Mouse (Mus musculus) limb, embryonic 14.5 days (tissue): ENCODE results near the gene Smim22. TPM values are rescaled to one million over a fixed set of nuclear protein-coding genes. Genes with fewer than 3 reads are reported as not detected.

Experiments used
- ATAC-seq: fragments of 200-750 bp; cut with Nextera tagmentation; 2 replicates; pipeline ENCODE4 v1.8.0; 2017; ENCODE audit warnings: low read depth, moderate number of reproducible peaks, moderate TSS enrichment; ENCODE audit not compliant: low FRiP score
- DNase-seq: peaks from one replicate; pipeline ENCODE4 v3.0.0-alpha.2; 2015; ENCODE audit warnings: low spot score
- H3K27ac ChIP-seq: fragments of 300-500 bp; sonication (generic); replicated peaks from 2 replicates; pipeline ENCODE4 v1.5.1; 2014; ENCODE audit warnings: low read depth, mild to moderate bottlenecking, low read length, moderate library complexity, mixed read lengths
- H3K27me3 ChIP-seq: fragments of 300-500 bp; sonication (generic); 2 replicates; pipeline ENCODE4 v1.6.1; 2014; ENCODE audit warnings: low read length, mixed read lengths; ENCODE audit not compliant: control insufficient read depth, insufficient read depth
- H3K36me3 ChIP-seq: fragments of 300-500 bp; sonication (generic); 2 replicates; pipeline ENCODE4 v1.6.1; 2014; ENCODE audit warnings: mild to moderate bottlenecking, low read length, moderate library complexity, mixed read lengths; ENCODE audit not compliant: control insufficient read depth, insufficient read depth
- H3K4me1 ChIP-seq: fragments of 300-500 bp; sonication (generic); 2 replicates; pipeline ENCODE4 v1.6.1; 2014; ENCODE audit warnings: antibody characterized with exemption, low read length, mixed read lengths; ENCODE audit not compliant: control insufficient read depth, insufficient read depth
- H3K4me2 ChIP-seq: fragments of 300-500 bp; sonication (generic); replicated peaks from 2 replicates; pipeline ENCODE4 v1.6.1; 2014; ENCODE audit warnings: low read depth, mild to moderate bottlenecking, low read length, moderate library complexity; ENCODE audit not compliant: severe bottlenecking
- H3K4me3 ChIP-seq: fragments of 300-500 bp; sonication (generic); replicated peaks from 2 replicates; pipeline ENCODE4 v1.5.1; 2014; ENCODE audit warnings: low read length
- H3K9ac ChIP-seq: fragments of 300-500 bp; sonication (generic); 2 replicates; pipeline ENCODE4 v1.6.1; 2014; ENCODE audit warnings: mild to moderate bottlenecking, low read depth, low read length, moderate library complexity; ENCODE audit not compliant: severe bottlenecking
- H3K9me3 ChIP-seq: fragments of 300-500 bp; sonication (generic); 2 replicates; pipeline ENCODE4 v1.6.1; 2016; ENCODE audit warnings: low read length; ENCODE audit not compliant: control insufficient read depth
- POLR2A ChIP-seq: fragments of 200-500 bp; IDR thresholded peaks from 2 replicates; pipeline ENCODE4 v1.8.0; 2012; ENCODE audit warnings: inconsistent platforms, mild to moderate bottlenecking, moderate library complexity, borderline replicate concordance; ENCODE audit not compliant: insufficient read depth, insufficient read length; ENCODE audit errors: extremely low read depth
- WGBS: fragments of 180-500 bp; shearing (Covaris S2); extraction: QIAGEN DNeasy Blood & Tissue Kit; methylation state at CpG from one replicate; pipeline ENCODE4 v1.1.7; 2014; 5-methylcytosine and 5-hydroxymethylcytosine counted together
- polyA plus RNA-seq, 2 experiments: library from polyadenylated mRNA; depleted of rRNA in 1 of 2; stranded (reverse) in 1 of 2; unstranded in 1 of 2; fragments of >200 nt; fragmentation: Nextera tagmentation in 1 of 2; extraction: Ambion mirVana in 1 of 2; gene quantifications; 2 replicates each; pipeline versions ENCODE4 v1.2.1 to v1.2.3; 2012 to 2014

The Smim22 gene
- polyA plus RNA-seq, 2 experiments, result 2.9 to 4.5 TPM

DNA sequence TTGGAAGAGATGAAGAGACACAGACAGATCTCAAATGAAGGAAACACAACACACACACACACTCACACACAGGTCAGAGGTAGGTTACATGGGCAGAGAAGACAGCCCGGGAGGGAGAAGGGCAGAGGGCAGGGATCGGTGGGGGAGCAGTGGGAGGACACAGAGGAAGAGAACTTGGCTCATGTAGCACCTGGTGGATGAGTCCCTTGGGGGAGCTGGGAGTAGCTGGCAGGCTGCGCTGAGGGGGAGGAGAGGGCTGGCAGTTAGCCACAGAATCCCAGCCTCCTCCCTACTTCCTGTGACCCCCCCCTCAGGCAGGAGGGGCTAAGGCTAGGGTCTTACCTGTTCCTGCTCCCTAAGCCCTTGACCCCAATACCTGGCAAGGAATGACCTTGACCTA lies 9.5 kb upstream of the Smim22 start, which contains the start of gene Sept12:
Gene Sept12, minus strand, starts transcription at position 300 of the 400 bp plus-strand sequence.
- no peak for TF ChIP-seq POLR2A
- no peak for DNase-seq

GRCm38 (mm10) chr16:4998984-4999383 lies 8.1 kb upstream of the Smim22 start:
- Histone ChIP-seq H3K4me1 (no peaks in the 10 kb centered on the region), H3K9ac (no peak overlapping the region), H3K9me3 (no peaks in the 10 kb centered on the region), H3K4me3 (no peak overlapping the region), H3K27me3 (no peaks in the 10 kb centered on the region), H3K27ac (no peak overlapping the region), H3K36me3 (no peaks in the 10 kb centered on the region), H3K4me2 (no peak overlapping the region)
- 60% methylated on average over 1 of the region's 1 CpGs for WGBS
- no peak for TF ChIP-seq POLR2A
- DNase-seq (no peak), ATAC-seq (no peak)

More for the DNA sequence above, 9.5 kb upstream of the Smim22 start, which contains the start of gene Sept12:
- Histone ChIP-seq H3K27ac (no peak within 1 kb of the TSS), H3K27me3 (no peaks in the 10 kb centered on the region), H3K4me2 (no peak within 1 kb of the TSS), H3K9ac (no peak within 1 kb of the TSS), H3K9me3 (no peaks in the 10 kb centered on the region), H3K4me1 (no peaks in the 10 kb centered on the region), H3K36me3 (no peaks in the 10 kb centered on the region), H3K4me3 (no peak within 1 kb of the TSS)
- ATAC-seq, result no peak
- 40% methylated on average over 3 of the region's 3 CpGs for WGBS

DNA sequence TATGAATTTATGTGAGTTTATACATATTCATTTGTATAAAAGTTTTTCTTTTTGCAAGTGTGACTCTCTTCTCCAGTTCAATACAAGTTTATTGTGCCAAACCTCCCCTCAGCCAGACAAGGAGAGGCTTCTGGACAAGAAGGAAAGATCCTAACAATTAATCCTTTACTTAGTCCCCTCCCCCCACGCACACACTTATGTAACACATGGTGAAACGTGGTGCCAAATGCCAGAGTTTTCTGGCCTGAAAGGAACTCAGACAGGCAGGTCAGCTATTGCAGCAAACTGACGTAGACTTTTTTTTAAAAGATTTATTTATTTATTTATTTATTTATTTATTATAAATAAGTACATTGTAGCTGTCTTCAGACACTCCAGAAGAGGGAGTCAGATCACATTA lies 6.5 kb upstream of the Smim22 start:
- ATAC-seq (no peak), DNase-seq (no peak)
- H3K9me3 ChIP-seq, result no peaks in the 10 kb centered on the region
- 64% methylated on average over 3 of the region's 3 CpGs for WGBS
- no peaks in the 10 kb centered on the region for H3K27me3 ChIP-seq
- no peak overlapping the region for H3K9ac ChIP-seq
- no peak overlapping the region for H3K4me2 ChIP-seq
- no peaks in the 10 kb centered on the region for H3K4me1 ChIP-seq
- no peak overlapping the region for H3K4me3 ChIP-seq
- no peak for TF ChIP-seq POLR2A
- H3K27ac ChIP-seq, result no peak overlapping the region
- H3K36me3 ChIP-seq, result no peaks in the 10 kb centered on the region

GRCm38 (mm10) chr16:5007492-5007891 lies 404 bp downstream of the Smim22 start:
- H3K36me3 ChIP-seq, result peaks cover 9% of the 10 kb centered on the region; the same call in 1 of the 2 replicates
- H3K4me3 ChIP-seq, result no peak overlapping the region
- DNase-seq (no peak), ATAC-seq (no peak)
- no peak overlapping the region for H3K4me2 ChIP-seq
- no peak overlapping the region for H3K9ac ChIP-seq
- H3K4me1 ChIP-seq, result peaks cover 4% of the 10 kb centered on the region; the same call in 1 of the 2 replicates
- no peaks in the 10 kb centered on the region for H3K27me3 ChIP-seq
- no peak overlapping the region for H3K27ac ChIP-seq
- no peaks in the 10 kb centered on the region for H3K9me3 ChIP-seq
- 39% methylated on average over 6 of the region's 6 CpGs for WGBS
- TF ChIP-seq POLR2A, result no peak

GRCm38 (mm10) chr16:5008076-5008475 lies 988 bp downstream of the Smim22 start:
- H3K36me3 ChIP-seq, result peaks cover 9% of the 10 kb centered on the region; the same call in 1 of the 2 replicates
- H3K9ac ChIP-seq, result no peak overlapping the region
- no peak overlapping the region for H3K4me2 ChIP-seq
- no peak for ATAC-seq
- H3K27me3 ChIP-seq, result no peaks in the 10 kb centered on the region
- DNase-seq, result no peak
- H3K4me3 ChIP-seq, result no peak overlapping the region
- WGBS, result 81% methylated on average over 12 of the region's 12 CpGs
- TF ChIP-seq POLR2A, result no peak
- no peaks in the 10 kb centered on the region for H3K9me3 ChIP-seq
- H3K27ac ChIP-seq, result no peak overlapping the region
- H3K4me1 ChIP-seq, result peaks cover 6% of the 10 kb centered on the region; the same call in 1 of the 2 replicates

GRCm38 (mm10) chr16:5010371-5010935 lies 3.4 kb downstream of the Smim22 start:
- no peak overlapping the region for H3K9ac ChIP-seq

More at GRCm38 (mm10) chr16:5010371-5010935, 3.4 kb downstream of the Smim22 start:
- no peak overlapping the region for H3K4me2 ChIP-seq
- peaks cover 23% of the 10 kb centered on the region for H3K36me3 ChIP-seq
- peaks cover 6% of the 10 kb centered on the region; the same call in 1 of the 2 replicates for H3K4me1 ChIP-seq
- WGBS, result 83% methylated on average over 10 of the region's 10 CpGs
- ATAC-seq (no peak), DNase-seq (no peak)
- H3K27ac ChIP-seq, result no peak overlapping the region
- no peaks in the 10 kb centered on the region for H3K27me3 ChIP-seq
- no peaks in the 10 kb centered on the region for H3K9me3 ChIP-seq
- no peak overlapping the region for H3K4me3 ChIP-seq
- no peak for TF ChIP-seq POLR2A
